Mouse (Mus musculus): Measurements from ENCODE around the gene Gm14190. TPM values are rescaled to one million over a fixed set of nuclear protein-coding genes. Genes with fewer than 3 reads are reported as not detected.
"Not testable (repeated sequence)": the region's sequence is repeated elsewhere in the genome, so short reads cannot be mapped to it uniquely, and the experiment has no call there.

Gene Gm14190
- polyA plus RNA-seq (2014; fragmentation: Nextera tagmentation; extraction: Ambion mirVana), result not detected in 2 replicates

GRCm38 (mm10) chr11:99690463-99690862 lies at the start of gene Gm14190:
TSS of gene Gm14190 (minus strand) at chr11:99690740.
- H3K4me1 ChIP-seq (ENCODE audit: control insufficient read depth, insufficient read depth, low read length), result no peaks in the 10 kb centered on the region
- no peak for ATAC-seq (ENCODE audit: insufficient number of reproducible peaks, insufficient read depth, low FRiP score, low read depth)

DNA sequence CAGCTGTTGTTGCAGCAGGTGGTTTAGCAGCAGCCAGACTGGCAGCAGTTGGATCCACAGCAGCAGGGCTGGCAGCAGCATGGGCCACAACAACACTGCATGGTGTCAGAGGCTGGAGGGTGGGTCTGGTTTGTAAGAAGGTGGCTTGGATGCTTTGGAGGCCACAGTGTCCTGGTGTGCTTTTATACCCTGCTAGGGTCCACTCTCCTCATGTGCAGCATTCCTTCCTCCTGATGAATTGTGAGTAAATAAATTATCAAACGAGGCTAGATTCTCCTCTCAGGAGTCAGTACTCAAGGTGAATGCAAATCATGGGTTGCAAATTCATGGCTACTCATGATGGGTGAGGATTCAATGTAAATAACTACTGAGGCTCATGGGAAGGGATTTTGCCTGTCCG lies 43.6 kb upstream of the Gm14190 start, which contains the start of gene Gm14180:
Gene Gm14180 (minus strand): TSS at position 101 of the 400 bp plus-strand sequence.
- H3K27me3 ChIP-seq (ENCODE audit: control insufficient read depth, insufficient read depth, low read length), result no peaks in the 10 kb centered on the region
- no peak for ATAC-seq (ENCODE audit: insufficient number of reproducible peaks, insufficient read depth, low FRiP score, low read depth)
- no peaks in the 10 kb centered on the region for H3K9me3 ChIP-seq (ENCODE audit: control insufficient read depth, low read depth, low read length)
- H3K4me2 ChIP-seq (replicated peaks; ENCODE audit: low read depth, low read length), result no peak within 1 kb of the TSS
- no peak within 1 kb of the TSS for H3K4me3 ChIP-seq (ENCODE audit: low read depth, low read length)
- H3K4me1 ChIP-seq (ENCODE audit: control insufficient read depth, insufficient read depth, low read length), result no peaks in the 10 kb centered on the region
- H3K9ac ChIP-seq (replicated peaks; ENCODE audit: low read depth, low read length), result no peak within 1 kb of the TSS
- 60% methylated on average over 2 of the region's 2 CpGs for WGBS
- H3K36me3 ChIP-seq (ENCODE audit: control insufficient read depth, insufficient read depth, low read length), result no peaks in the 10 kb centered on the region
- no peak within 1 kb of the TSS for H3K27ac ChIP-seq (ENCODE audit: low read length)

More at GRCm38 (mm10) chr11:99690463-99690862, at the start of gene Gm14190:
- no peaks in the 10 kb centered on the region for H3K9me3 ChIP-seq (ENCODE audit: control insufficient read depth, low read depth, low read length)
- H3K4me2 ChIP-seq (replicated peaks; ENCODE audit: low read depth, low read length), result no peak within 1 kb of the TSS
- H3K27me3 ChIP-seq (ENCODE audit: control insufficient read depth, insufficient read depth, low read length), result no peaks in the 10 kb centered on the region
- H3K36me3 ChIP-seq (ENCODE audit: control insufficient read depth, insufficient read depth, low read length), result no peaks in the 10 kb centered on the region
- no peak within 1 kb of the TSS for H3K27ac ChIP-seq (ENCODE audit: low read length)
- WGBS, result 95% methylated on average over 1 of the region's 1 CpGs
- H3K9ac ChIP-seq (replicated peaks; ENCODE audit: low read depth, low read length), result no peak within 1 kb of the TSS
- no peak within 1 kb of the TSS for H3K4me3 ChIP-seq (ENCODE audit: low read depth, low read length)

DNA sequence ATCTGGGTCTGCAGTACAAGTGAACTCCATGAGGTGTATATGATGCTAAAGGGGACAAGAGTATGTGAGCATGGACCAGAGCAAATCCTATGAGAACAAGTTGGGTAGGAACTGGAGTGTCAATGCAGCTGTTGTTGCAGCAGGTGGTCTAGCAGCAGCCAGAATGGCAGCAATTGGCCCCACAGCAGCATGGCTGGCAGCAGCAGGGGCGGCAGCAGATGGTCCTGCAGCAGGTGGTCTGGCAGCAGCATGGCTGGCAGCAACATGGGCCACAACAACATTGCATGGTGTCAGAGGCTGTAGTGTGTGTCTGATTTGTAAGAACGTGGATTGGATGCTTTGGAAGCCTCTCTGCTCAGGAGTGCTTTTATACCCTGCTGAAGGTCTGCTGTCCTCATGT lies 33.5 kb upstream of the Gm14190 start:
- no peak overlapping the region for H3K4me2 ChIP-seq (replicated peaks; ENCODE audit: low read depth, low read length)
- H3K9ac ChIP-seq (replicated peaks; ENCODE audit: low read depth, low read length), result no peak overlapping the region
- H3K4me3 ChIP-seq (ENCODE audit: low read depth, low read length), result no peak overlapping the region
- H3K27me3 ChIP-seq (ENCODE audit: control insufficient read depth, insufficient read depth, low read length), result no peaks in the 10 kb centered on the region
- no peaks in the 10 kb centered on the region for H3K9me3 ChIP-seq (ENCODE audit: control insufficient read depth, low read depth, low read length)
- H3K36me3 ChIP-seq (ENCODE audit: control insufficient read depth, insufficient read depth, low read length), result no peaks in the 10 kb centered on the region
- no peak overlapping the region for H3K27ac ChIP-seq (ENCODE audit: low read length)
- ATAC-seq (ENCODE audit: insufficient number of reproducible peaks, insufficient read depth, low FRiP score, low read depth), result no peak
- 76% methylated on average over 2 of the region's 2 CpGs for WGBS
- H3K4me1 ChIP-seq (ENCODE audit: control insufficient read depth, insufficient read depth, low read length), result no peaks in the 10 kb centered on the region

- Histone ChIP-seq H3K4me2 (replicated peaks; ENCODE audit: low read depth, low read length) (no peak overlapping the region), H3K9me3 (ENCODE audit: control insufficient read depth, low read depth, low read length) (no peaks in the 10 kb centered on the region), H3K4me3 (ENCODE audit: low read depth, low read length) (no peak overlapping the region), H3K27me3 (ENCODE audit: control insufficient read depth, insufficient read depth, low read length) (no peaks in the 10 kb centered on the region), H3K27ac (ENCODE audit: low read length) (no peak overlapping the region), H3K36me3 (ENCODE audit: control insufficient read depth, insufficient read depth, low read length) (no peaks in the 10 kb centered on the region), H3K9ac (replicated peaks; ENCODE audit: low read depth, low read length) (no peak overlapping the region), H3K4me1 (ENCODE audit: control insufficient read depth, insufficient read depth, low read length) (no peaks in the 10 kb centered on the region)
- no peak for ATAC-seq (ENCODE audit: insufficient number of reproducible peaks, insufficient read depth, low FRiP score, low read depth)
- 85% methylated on average over 1 of the region's 1 CpGs for WGBS
Measured at GRCm38 (mm10) chr11:99718759-99719158, 28.2 kb upstream of the Gm14190 start.

GRCm38 (mm10) chr11:99685235-99685634 lies 5.3 kb downstream of the Gm14190 start:
- H3K4me1 ChIP-seq (ENCODE audit: control insufficient read depth, insufficient read depth, low read length); H3K27ac ChIP-seq (ENCODE audit: low read length); H3K36me3 ChIP-seq (ENCODE audit: control insufficient read depth, insufficient read depth, low read length); H3K9me3 ChIP-seq (ENCODE audit: control insufficient read depth, low read depth, low read length); H3K27me3 ChIP-seq (ENCODE audit: control insufficient read depth, insufficient read depth, low read length); H3K9ac ChIP-seq (replicated peaks; ENCODE audit: low read depth, low read length); ATAC-seq (ENCODE audit: insufficient number of reproducible peaks, insufficient read depth, low FRiP score, low read depth); H3K4me3 ChIP-seq (ENCODE audit: low read depth, low read length); H3K4me2 ChIP-seq (replicated peaks; ENCODE audit: low read depth, low read length): not testable (repeated sequence)
- WGBS, result 67% methylated on average over 1 of the region's 1 CpGs

GRCm38 (mm10) chr11:99683481-99683880 lies 7.1 kb downstream of the Gm14190 start:
- no peak overlapping the region for H3K4me3 ChIP-seq (ENCODE audit: low read depth, low read length)
- no peaks in the 10 kb centered on the region for H3K36me3 ChIP-seq (ENCODE audit: control insufficient read depth, insufficient read depth, low read length)
- H3K4me2 ChIP-seq (replicated peaks; ENCODE audit: low read depth, low read length), result no peak overlapping the region
- no peaks in the 10 kb centered on the region for H3K27me3 ChIP-seq (ENCODE audit: control insufficient read depth, insufficient read depth, low read length)
- no peak overlapping the region for H3K9ac ChIP-seq (replicated peaks; ENCODE audit: low read depth, low read length)
- H3K9me3 ChIP-seq (ENCODE audit: control insufficient read depth, low read depth, low read length), result no peaks in the 10 kb centered on the region
- 86% methylated on average over 2 of the region's 2 CpGs for WGBS
- H3K4me1 ChIP-seq (ENCODE audit: control insufficient read depth, insufficient read depth, low read length), result no peaks in the 10 kb centered on the region
- H3K27ac ChIP-seq (ENCODE audit: low read length), result no peak overlapping the region
- no peak for ATAC-seq (ENCODE audit: insufficient number of reproducible peaks, insufficient read depth, low FRiP score, low read depth)

GRCm38 (mm10) chr11:99665860-99666259 lies 24.7 kb downstream of the Gm14190 start, which contains the start of gene Krtap4-6:
TSS of gene Krtap4-6 (minus strand) at chr11:99665960.
- Histone ChIP-seq H3K36me3 (ENCODE audit: control insufficient read depth, insufficient read depth, low read length) (no peaks in the 10 kb centered on the region), H3K4me1 (ENCODE audit: control insufficient read depth, insufficient read depth, low read length) (no peaks in the 10 kb centered on the region), H3K9ac (replicated peaks; ENCODE audit: low read depth, low read length) (no peak within 1 kb of the TSS), H3K4me2 (replicated peaks; ENCODE audit: low read depth, low read length) (no peak within 1 kb of the TSS), H3K27ac (ENCODE audit: low read length) (no peak within 1 kb of the TSS), H3K4me3 (ENCODE audit: low read depth, low read length) (no peak within 1 kb of the TSS), H3K27me3 (ENCODE audit: control insufficient read depth, insufficient read depth, low read length) (no peaks in the 10 kb centered on the region), H3K9me3 (ENCODE audit: control insufficient read depth, low read depth, low read length) (no peaks in the 10 kb centered on the region)
- ATAC-seq (ENCODE audit: insufficient number of reproducible peaks, insufficient read depth, low FRiP score, low read depth), result no peak

DNA sequence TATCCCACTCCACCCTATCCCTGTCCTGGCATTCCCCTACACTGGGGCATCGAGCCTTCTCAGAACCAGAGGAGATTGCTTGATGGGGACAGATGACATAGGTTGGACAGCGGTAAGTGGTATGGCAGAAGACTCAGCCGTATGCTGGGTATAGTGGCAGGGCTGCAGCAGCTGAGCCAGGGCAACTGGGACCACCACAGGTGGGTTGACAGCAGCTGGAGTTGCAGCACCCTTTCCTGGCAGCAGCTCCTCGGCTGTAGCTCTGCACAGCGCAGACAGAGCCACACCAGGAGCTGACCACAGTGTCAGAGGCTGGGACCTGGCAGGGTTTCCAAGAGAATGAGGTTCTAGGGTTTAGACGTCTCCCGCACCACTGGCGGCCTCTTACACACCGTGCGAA lies 27.7 kb downstream of the Gm14190 start:
- no peaks in the 10 kb centered on the region for H3K36me3 ChIP-seq (ENCODE audit: control insufficient read depth, insufficient read depth, low read length)
- WGBS, result 78% methylated on average over 10 of the region's 10 CpGs
- H3K4me3 ChIP-seq (ENCODE audit: low read depth, low read length), result no peak overlapping the region

DNA sequence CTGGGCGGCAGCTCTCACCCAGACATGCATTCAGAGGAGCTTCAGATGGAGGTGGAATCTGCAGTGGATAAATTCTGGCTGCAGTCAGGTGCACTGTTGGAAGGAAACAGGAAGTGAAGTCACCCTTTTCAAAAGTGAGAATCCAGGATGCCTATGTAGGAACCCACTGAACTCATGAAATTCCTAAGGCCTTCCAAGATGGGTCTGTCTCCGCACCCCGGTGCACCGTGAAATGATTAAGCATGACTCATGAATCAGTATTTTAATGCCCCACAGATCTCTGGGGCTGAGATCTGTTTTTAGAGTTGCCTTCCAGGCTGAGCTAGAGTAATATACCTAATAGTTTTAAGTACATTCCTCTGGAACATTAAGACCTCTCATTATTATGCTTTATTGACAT lies 31.3 kb downstream of the Gm14190 start:
- Histone ChIP-seq H3K4me1 (ENCODE audit: control insufficient read depth, insufficient read depth, low read length) (no peaks in the 10 kb centered on the region), H3K36me3 (ENCODE audit: control insufficient read depth, insufficient read depth, low read length) (no peaks in the 10 kb centered on the region), H3K4me2 (replicated peaks; ENCODE audit: low read depth, low read length) (no peak overlapping the region), H3K9me3 (ENCODE audit: control insufficient read depth, low read depth, low read length) (no peaks in the 10 kb centered on the region), H3K27me3 (ENCODE audit: control insufficient read depth, insufficient read depth, low read length) (no peaks in the 10 kb centered on the region), H3K27ac (ENCODE audit: low read length) (no peak overlapping the region), H3K4me3 (ENCODE audit: low read depth, low read length) (no peak overlapping the region), H3K9ac (replicated peaks; ENCODE audit: low read depth, low read length) (no peak overlapping the region)
- WGBS, result 92% methylated on average over 4 of the region's 4 CpGs
- ATAC-seq (ENCODE audit: insufficient number of reproducible peaks, insufficient read depth, low FRiP score, low read depth), result no peak

More for the DNA sequence above, 27.7 kb downstream of the Gm14190 start:
- H3K4me1 ChIP-seq (ENCODE audit: control insufficient read depth, insufficient read depth, low read length), result no peaks in the 10 kb centered on the region
- no peaks in the 10 kb centered on the region for H3K9me3 ChIP-seq (ENCODE audit: control insufficient read depth, low read depth, low read length)
- no peak overlapping the region for H3K9ac ChIP-seq (replicated peaks; ENCODE audit: low read depth, low read length)
- ATAC-seq (ENCODE audit: insufficient number of reproducible peaks, insufficient read depth, low FRiP score, low read depth), result no peak
- no peak overlapping the region for H3K4me2 ChIP-seq (replicated peaks; ENCODE audit: low read depth, low read length)
- no peak overlapping the region for H3K27ac ChIP-seq (ENCODE audit: low read length)
- no peaks in the 10 kb centered on the region for H3K27me3 ChIP-seq (ENCODE audit: control insufficient read depth, insufficient read depth, low read length)
